Mouse (Mus musculus) liver, postnatal 0 days (tissue): ENCODE data around the gene Snx20. TPM values are rescaled to one million over a fixed set of nuclear protein-coding genes. Genes with fewer than 3 reads are reported as not detected.
A peak's percentile ranks its signal among the peaks of the same experiment; 100 is the strongest.

Source experiments
- ATAC-seq: fragments of 200-750 bp; cut with Nextera tagmentation; 2 replicates; pipeline ENCODE4 v1.8.0; 2017; ENCODE audit warnings: mild to moderate bottlenecking, moderate library complexity
- DNase-seq: peaks from one replicate; pipeline ENCODE4 v3.0.0-alpha.2; 2016
- H3K27ac ChIP-seq: fragments of 300-500 bp; sonication (generic); 2 replicates; pipeline ENCODE4 v1.5.1; 2014; ENCODE audit warnings: antibody characterized with exemption, moderate library complexity, mild to moderate bottlenecking, low read depth
- H3K27me3 ChIP-seq: fragments of 300-500 bp; sonication (generic); 2 replicates; pipeline ENCODE4 v1.6.1; 2014; ENCODE audit warnings: low read length, control low read depth, mixed read lengths; ENCODE audit not compliant: insufficient read depth
- H3K36me3 ChIP-seq: fragments of 300-500 bp; sonication (generic); replicated peaks from 2 replicates; pipeline ENCODE4 v1.6.1; 2014; ENCODE audit warnings: mild to moderate bottlenecking, control low read depth, low read length, moderate library complexity, mixed read lengths; ENCODE audit not compliant: insufficient read depth
- H3K4me1 ChIP-seq: fragments of 300-500 bp; sonication (generic); 2 replicates; pipeline ENCODE4 v1.6.1; 2014; ENCODE audit warnings: antibody characterized with exemption, mild to moderate bottlenecking, control low read depth; ENCODE audit not compliant: insufficient read depth
- H3K4me2 ChIP-seq: fragments of 300-500 bp; sonication (generic); 2 replicates; pipeline ENCODE4 v1.6.1; 2014; ENCODE audit warnings: low read depth, mild to moderate bottlenecking, low read length, moderate library complexity, mixed read lengths
- H3K4me3 ChIP-seq: fragments of 300-500 bp; sonication (generic); 2 replicates; pipeline ENCODE4 v1.5.1; 2014; ENCODE audit warnings: low read depth, low read length
- H3K9ac ChIP-seq: fragments of 300-500 bp; sonication (generic); replicated peaks from 2 replicates; pipeline ENCODE4 v1.6.1; 2014; ENCODE audit warnings: mild to moderate bottlenecking, moderate library complexity
- H3K9me3 ChIP-seq: fragments of 300-500 bp; sonication (generic); 2 replicates; pipeline ENCODE4 v1.6.1; 2016; ENCODE audit warnings: mild to moderate bottlenecking, control low read depth, low read length, mixed read lengths
- CTCF ChIP-seq: sonication (generic); IDR thresholded peaks from 2 replicates; pipeline ENCODE4 v1.5.1; 2016; ENCODE audit warnings: antibody characterized with exemption, low read depth
- EP300 ChIP-seq: IDR thresholded peaks from 2 replicates; pipeline ENCODE4 v1.6.1; 2016; ENCODE audit warnings: antibody characterized with exemption, low read depth, mild to moderate bottlenecking
- WGBS: fragments of 180-500 bp; shearing (Covaris S2); extraction: QIAGEN DNeasy Blood & Tissue Kit; methylation state at CpG from one replicate; pipeline ENCODE4 v1.1.7; 2014; ENCODE audit not compliant: insufficient replicate concordance; 5-methylcytosine and 5-hydroxymethylcytosine counted together
- polyA plus RNA-seq: library from polyadenylated mRNA; unstranded; fragments of >200 nt; fragmentation: Nextera tagmentation; extraction: Ambion mirVana; gene quantifications from 2 replicates; pipeline ENCODE4 v1.2.1, GENCODE M21; 2015

The Snx20 gene
- polyA plus RNA-seq, 1 experiment from 2014 or later: 6.0 TPM

- no peak overlapping the region for H3K9ac ChIP-seq
- WGBS: 74% methylated on average over 5 of the region's 5 CpGs
- DNase-seq (no peak), ATAC-seq (no peak)
- no peaks in the 10 kb centered on the region for H3K36me3 ChIP-seq
- TF ChIP-seq CTCF: no peak
- no peak for TF ChIP-seq EP300
- no peaks in the 10 kb centered on the region for H3K4me1 ChIP-seq
- H3K27me3 ChIP-seq: no peaks in the 10 kb centered on the region
- H3K4me2 ChIP-seq: no peak overlapping the region
- no peak overlapping the region for H3K27ac ChIP-seq
- no peaks in the 10 kb centered on the region for H3K9me3 ChIP-seq
- H3K4me3 ChIP-seq: no peak overlapping the region
Measured at GRCm38 (mm10) chr8:88673859-88674258, 37.9 kb upstream of the Snx20 start.

GRCm38 (mm10) chr8:88671575-88671974 is 35.6 kb upstream of the Snx20 start:
- no peak for TF ChIP-seq EP300
- TF ChIP-seq CTCF: no peak
- Histone ChIP-seq H3K4me1 (peaks cover 12% of the 10 kb centered on the region), H3K36me3 (no peaks in the 10 kb centered on the region), H3K27ac (no peak overlapping the region), H3K9ac (no peak overlapping the region), H3K9me3 (no peaks in the 10 kb centered on the region), H3K4me2 (no peak overlapping the region), H3K27me3 (no peaks in the 10 kb centered on the region), H3K4me3 (no peak overlapping the region)
- ATAC-seq (no peak), DNase-seq (no peak)
- WGBS: 82% methylated on average over 10 of the region's 10 CpGs

- Histone ChIP-seq H3K27ac (no peak overlapping the region), H3K4me2 (no peak overlapping the region), H3K36me3 (no peaks in the 10 kb centered on the region), H3K4me3 (no peak overlapping the region), H3K9me3 (no peaks in the 10 kb centered on the region), H3K4me1 (peaks cover 20% of the 10 kb centered on the region), H3K9ac (no peak overlapping the region), H3K27me3 (no peaks in the 10 kb centered on the region)
- WGBS: 82% methylated on average over 6 of the region's 6 CpGs
- ATAC-seq: no peak
- DNase-seq: no peak
- TF ChIP-seq EP300: no peak
- no peak for TF ChIP-seq CTCF
Measured at GRCm38 (mm10) chr8:88670782-88671181, 34.9 kb upstream of the Snx20 start.

GRCm38 (mm10) chr8:88668400-88669086 is 32.6 kb upstream of the Snx20 start:
- H3K27me3 ChIP-seq: no peaks in the 10 kb centered on the region
- peak overlapping the region; percentile 44; the same call in 1 of the 2 replicates for H3K27ac ChIP-seq
- H3K4me2 ChIP-seq: peak overlapping the region; percentile 1; the same call in 1 of the 2 replicates
- H3K4me3 ChIP-seq: no peak overlapping the region
- no peak overlapping the region for H3K9ac ChIP-seq
- peak; percentile 43 for DNase-seq
- TF ChIP-seq CTCF (no peak), EP300 (no peak)
- H3K9me3 ChIP-seq: no peaks in the 10 kb centered on the region
- H3K4me1 ChIP-seq: peaks cover 21% of the 10 kb centered on the region
- no peaks in the 10 kb centered on the region for H3K36me3 ChIP-seq
- 27% methylated on average over 8 of the region's 14 CpGs for WGBS
- peak; percentile 84 for ATAC-seq

GRCm38 (mm10) chr8:88666435-88666834 is 30.5 kb upstream of the Snx20 start:
- Histone ChIP-seq H3K9ac (no peak overlapping the region), H3K4me1 (peaks cover 25% of the 10 kb centered on the region), H3K27ac (peak overlapping the region; percentile 25; the same call in 1 of the 2 replicates), H3K9me3 (no peaks in the 10 kb centered on the region), H3K36me3 (no peaks in the 10 kb centered on the region), H3K27me3 (no peaks in the 10 kb centered on the region), H3K4me3 (no peak overlapping the region), H3K4me2 (no peak overlapping the region)
- no peak for ATAC-seq
- DNase-seq: peak; percentile 33
- WGBS: 30% methylated on average over 1 of the region's 1 CpGs
- TF ChIP-seq CTCF: no peak
- no peak for TF ChIP-seq EP300

- ATAC-seq (no peak), DNase-seq (no peak)
- no peak overlapping the region for H3K9ac ChIP-seq
- H3K9me3 ChIP-seq: no peaks in the 10 kb centered on the region
- H3K4me2 ChIP-seq: no peak overlapping the region
- H3K4me1 ChIP-seq: peaks cover 25% of the 10 kb centered on the region
- 93% methylated on average over 19 of the region's 19 CpGs for WGBS
- H3K27ac ChIP-seq: no peak overlapping the region
- H3K4me3 ChIP-seq: no peak overlapping the region
- no peaks in the 10 kb centered on the region for H3K27me3 ChIP-seq
- H3K36me3 ChIP-seq: no peaks in the 10 kb centered on the region
- TF ChIP-seq EP300 (no peak), CTCF (no peak)
Measured at GRCm38 (mm10) chr8:88664947-88665346, 29.0 kb upstream of the Snx20 start.

GRCm38 (mm10) chr8:88664121-88664520 is 28.2 kb upstream of the Snx20 start:
- no peak for ATAC-seq
- H3K9me3 ChIP-seq: no peaks in the 10 kb centered on the region
- no peaks in the 10 kb centered on the region for H3K27me3 ChIP-seq
- no peak overlapping the region for H3K27ac ChIP-seq
- H3K4me1 ChIP-seq: peaks cover 25% of the 10 kb centered on the region
- no peak overlapping the region for H3K9ac ChIP-seq
- DNase-seq: no peak
- no peaks in the 10 kb centered on the region for H3K36me3 ChIP-seq
- 80% methylated on average over 16 of the region's 16 CpGs for WGBS
- no peak overlapping the region for H3K4me3 ChIP-seq
- TF ChIP-seq CTCF (no peak), EP300 (no peak)
- no peak overlapping the region for H3K4me2 ChIP-seq
